Mouse (Mus musculus) limb, embryonic 14.5 days (tissue): ENCODE data around the gene Gm853. TPM values are rescaled to one million over a fixed set of nuclear protein-coding genes. Genes with fewer than 3 reads are reported as not detected.

ENCODE experiments used
- ATAC-seq: fragments of 200-750 bp; cut with Nextera tagmentation; 2 replicates; pipeline ENCODE4 v1.8.0; 2017; ENCODE audit warnings: low read depth, moderate number of reproducible peaks, moderate TSS enrichment; ENCODE audit not compliant: low FRiP score
- DNase-seq: peaks from one replicate; pipeline ENCODE4 v3.0.0-alpha.2; 2015; ENCODE audit warnings: low spot score
- H3K27ac ChIP-seq: fragments of 300-500 bp; sonication (generic); replicated peaks from 2 replicates; pipeline ENCODE4 v1.5.1; 2014; ENCODE audit warnings: low read depth, mild to moderate bottlenecking, low read length, moderate library complexity, mixed read lengths
- H3K27me3 ChIP-seq: fragments of 300-500 bp; sonication (generic); 2 replicates; pipeline ENCODE4 v1.6.1; 2014; ENCODE audit warnings: low read length, mixed read lengths; ENCODE audit not compliant: control insufficient read depth, insufficient read depth
- H3K36me3 ChIP-seq: fragments of 300-500 bp; sonication (generic); 2 replicates; pipeline ENCODE4 v1.6.1; 2014; ENCODE audit warnings: mild to moderate bottlenecking, low read length, moderate library complexity, mixed read lengths; ENCODE audit not compliant: control insufficient read depth, insufficient read depth
- H3K4me1 ChIP-seq: fragments of 300-500 bp; sonication (generic); 2 replicates; pipeline ENCODE4 v1.6.1; 2014; ENCODE audit warnings: antibody characterized with exemption, low read length, mixed read lengths; ENCODE audit not compliant: control insufficient read depth, insufficient read depth
- H3K4me2 ChIP-seq: fragments of 300-500 bp; sonication (generic); replicated peaks from 2 replicates; pipeline ENCODE4 v1.6.1; 2014; ENCODE audit warnings: low read depth, mild to moderate bottlenecking, low read length, moderate library complexity; ENCODE audit not compliant: severe bottlenecking
- H3K4me3 ChIP-seq: fragments of 300-500 bp; sonication (generic); replicated peaks from 2 replicates; pipeline ENCODE4 v1.5.1; 2014; ENCODE audit warnings: low read length
- H3K9ac ChIP-seq: fragments of 300-500 bp; sonication (generic); 2 replicates; pipeline ENCODE4 v1.6.1; 2014; ENCODE audit warnings: mild to moderate bottlenecking, low read depth, low read length, moderate library complexity; ENCODE audit not compliant: severe bottlenecking
- H3K9me3 ChIP-seq: fragments of 300-500 bp; sonication (generic); 2 replicates; pipeline ENCODE4 v1.6.1; 2016; ENCODE audit warnings: low read length; ENCODE audit not compliant: control insufficient read depth
- POLR2A ChIP-seq: fragments of 200-500 bp; IDR thresholded peaks from 2 replicates; pipeline ENCODE4 v1.8.0; 2012; ENCODE audit warnings: inconsistent platforms, mild to moderate bottlenecking, moderate library complexity, borderline replicate concordance; ENCODE audit not compliant: insufficient read depth, insufficient read length; ENCODE audit errors: extremely low read depth
- WGBS: fragments of 180-500 bp; shearing (Covaris S2); extraction: QIAGEN DNeasy Blood & Tissue Kit; methylation state at CpG from one replicate; pipeline ENCODE4 v1.1.7; 2014; 5-methylcytosine and 5-hydroxymethylcytosine counted together
- polyA plus RNA-seq, 2 experiments: library from polyadenylated mRNA; depleted of rRNA in 1 of 2; stranded (reverse) in 1 of 2; unstranded in 1 of 2; fragments of >200 nt; fragmentation: Nextera tagmentation in 1 of 2; extraction: Ambion mirVana in 1 of 2; gene quantifications; 2 replicates each; pipeline versions ENCODE4 v1.2.1 to v1.2.3; 2012 to 2014

The Gm853 gene
- polyA plus RNA-seq, 2 experiments = 0.03 TPM; not detected in 1

DNA sequence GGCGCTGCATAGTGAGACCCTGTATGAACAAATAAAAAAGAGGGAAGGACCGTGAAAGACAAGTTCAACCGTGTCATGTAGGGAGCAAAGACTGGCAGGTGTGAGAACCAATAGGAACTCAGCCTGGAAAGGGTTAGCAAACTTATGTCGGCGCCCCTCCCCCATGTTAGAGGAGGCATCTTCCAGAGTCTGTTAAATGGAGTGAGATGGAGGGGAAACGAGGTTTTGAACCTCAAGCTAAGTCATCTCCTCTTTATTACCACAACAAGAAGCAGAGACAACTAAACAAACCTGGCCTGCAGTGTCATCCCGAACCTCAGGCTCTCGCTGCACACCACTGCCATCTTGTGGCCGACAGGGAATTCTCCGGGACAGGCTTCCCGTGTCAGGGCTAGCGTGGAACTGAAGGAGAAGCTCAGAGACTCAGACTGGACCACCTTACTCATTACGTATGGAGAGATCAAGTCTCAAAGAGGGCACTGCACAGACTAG, 33.3 kb downstream of the Gm853 start:
- Histone ChIP-seq H3K9me3 (no peaks in the 10 kb centered on the region), H3K27me3 (no peaks in the 10 kb centered on the region), H3K9ac (no peak overlapping the region), H3K36me3 (no peaks in the 10 kb centered on the region), H3K4me1 (no peaks in the 10 kb centered on the region), H3K27ac (no peak overlapping the region), H3K4me2 (peak overlapping the region; percentile 40), H3K4me3 (peak overlapping the region; percentile 23)
- no peak for TF ChIP-seq POLR2A
- DNase-seq = peak; percentile 73
- 4% methylated on average over 13 of the region's 13 CpGs for WGBS
- peak; percentile 72; the same call in 1 of the 2 replicates for ATAC-seq

DNA sequence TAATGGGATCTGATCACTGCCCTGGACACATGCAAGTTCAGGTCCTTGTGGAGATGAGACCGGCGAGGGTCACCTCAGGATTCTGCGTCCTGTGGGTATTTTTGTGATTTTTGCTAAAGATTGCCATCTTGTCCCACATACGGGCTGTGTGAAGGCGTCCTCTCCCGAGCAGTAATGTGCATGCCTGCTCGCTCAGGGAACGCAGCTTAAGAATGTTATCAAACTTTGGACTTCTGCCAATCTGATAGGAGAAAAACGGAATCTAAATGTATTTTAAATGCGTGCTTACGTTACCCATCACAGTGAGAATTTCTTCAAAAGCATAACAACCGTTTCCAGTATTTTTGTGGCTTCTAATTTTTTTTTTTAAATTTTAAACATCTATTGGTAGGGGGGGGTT, 35.3 kb downstream of the Gm853 start:
- Histone ChIP-seq H3K4me1 (no peaks in the 10 kb centered on the region), H3K9ac (no peak overlapping the region), H3K27me3 (no peaks in the 10 kb centered on the region), H3K4me3 (no peak overlapping the region), H3K4me2 (no peak overlapping the region), H3K27ac (no peak overlapping the region), H3K9me3 (no peaks in the 10 kb centered on the region), H3K36me3 (no peaks in the 10 kb centered on the region)
- no peak for DNase-seq
- WGBS = 75% methylated on average over 12 of the region's 12 CpGs
- TF ChIP-seq POLR2A = no peak
- no peak for ATAC-seq

DNA sequence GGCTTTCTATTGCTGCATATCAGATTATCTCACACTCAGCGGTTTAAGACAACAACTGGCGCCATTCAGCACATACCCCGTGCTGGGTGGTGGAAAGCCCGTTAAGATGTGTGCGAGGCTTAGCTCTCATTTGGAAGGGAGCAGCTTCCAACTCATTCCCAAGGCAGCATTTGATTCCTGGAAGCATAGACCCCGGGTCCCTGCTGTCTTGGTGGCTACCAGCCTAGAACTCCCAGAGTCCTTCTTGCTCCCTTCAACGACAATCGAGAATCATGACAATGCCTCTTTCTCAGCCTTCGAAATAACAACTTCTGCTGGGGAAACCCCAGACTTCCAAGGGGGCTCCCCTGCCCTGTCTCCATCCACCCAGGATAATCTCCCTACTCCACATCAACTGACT, 35.8 kb downstream of the Gm853 start:
- TF ChIP-seq POLR2A = no peak

DNA sequence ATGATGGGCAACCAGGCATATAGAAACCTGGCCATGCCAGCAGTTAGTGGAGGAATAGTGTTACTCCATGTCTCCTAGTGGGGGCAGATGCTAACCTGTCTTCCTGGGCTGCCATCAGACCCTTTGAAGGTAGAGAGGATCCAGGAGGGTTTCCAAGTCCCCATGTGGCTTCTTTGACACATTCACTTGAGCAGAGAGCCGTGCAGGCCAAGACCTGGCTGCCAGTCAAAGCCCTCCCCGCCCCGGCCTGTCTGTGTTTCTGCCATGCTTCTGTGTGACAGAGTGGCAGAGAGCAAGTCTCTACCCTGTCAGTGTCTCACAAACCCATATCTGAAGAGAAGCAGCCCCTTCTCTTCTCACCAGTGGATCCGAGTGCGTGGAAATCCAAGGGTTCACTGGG, 38.3 kb downstream of the Gm853 start:
- no peak for TF ChIP-seq POLR2A
- ATAC-seq (no peak), DNase-seq (no peak)
- Histone ChIP-seq H3K36me3 (no peaks in the 10 kb centered on the region), H3K4me3 (no peak overlapping the region), H3K4me2 (no peak overlapping the region), H3K9me3 (no peaks in the 10 kb centered on the region), H3K9ac (no peak overlapping the region), H3K27me3 (no peaks in the 10 kb centered on the region), H3K4me1 (no peaks in the 10 kb centered on the region), H3K27ac (no peak overlapping the region)
- WGBS = 80% methylated on average over 5 of the region's 5 CpGs

More for the DNA sequence above, 35.8 kb downstream of the Gm853 start:
- Histone ChIP-seq H3K9ac (no peak overlapping the region), H3K4me3 (no peak overlapping the region), H3K27me3 (no peaks in the 10 kb centered on the region), H3K4me1 (no peaks in the 10 kb centered on the region), H3K36me3 (no peaks in the 10 kb centered on the region), H3K9me3 (no peaks in the 10 kb centered on the region), H3K4me2 (no peak overlapping the region), H3K27ac (no peak overlapping the region)
- ATAC-seq (no peak), DNase-seq (no peak)
- 80% methylated on average over 9 of the region's 9 CpGs for WGBS

GRCm38 (mm10) chr4:130183023-130183422, 39.2 kb downstream of the Gm853 start:
- no peak for TF ChIP-seq POLR2A
- Histone ChIP-seq H3K9ac (0 out of 2 replicates have a peak overlapping the region, but pooled peaks have one; percentile 25), H3K27ac (no peak overlapping the region), H3K4me3 (no peak overlapping the region), H3K27me3 (no peaks in the 10 kb centered on the region), H3K4me2 (no peak overlapping the region), H3K9me3 (no peaks in the 10 kb centered on the region), H3K4me1 (no peaks in the 10 kb centered on the region), H3K36me3 (no peaks in the 10 kb centered on the region)
- ATAC-seq = no peak
- WGBS = 79% methylated on average over 13 of the region's 13 CpGs
- DNase-seq = no peak

- no peak overlapping the region for H3K4me3 ChIP-seq
- 66% methylated on average over 4 of the region's 4 CpGs for WGBS
- H3K27me3 ChIP-seq = no peaks in the 10 kb centered on the region
- H3K9ac ChIP-seq = no peak overlapping the region
- TF ChIP-seq POLR2A = no peak
- ATAC-seq (no peak), DNase-seq (no peak)
- no peaks in the 10 kb centered on the region for H3K9me3 ChIP-seq
- H3K4me2 ChIP-seq = no peak overlapping the region
- no peak overlapping the region for H3K27ac ChIP-seq
- no peaks in the 10 kb centered on the region for H3K36me3 ChIP-seq
- H3K4me1 ChIP-seq = no peaks in the 10 kb centered on the region
These were observed 40.3 kb downstream of the Gm853 start for GRCm38 (mm10) chr4:130181886-130182285.
